Mouse (Mus musculus) brain, adult 2 months (tissue): Measurements from ENCODE around the gene Nkain4.

ENCODE experiments used
- DNase-seq: peaks from one replicate; pipeline ENCODE4 v3.0.0; 2011; ENCODE audit warnings: low read depth, low spot score

Nkain4 gene

DNA sequence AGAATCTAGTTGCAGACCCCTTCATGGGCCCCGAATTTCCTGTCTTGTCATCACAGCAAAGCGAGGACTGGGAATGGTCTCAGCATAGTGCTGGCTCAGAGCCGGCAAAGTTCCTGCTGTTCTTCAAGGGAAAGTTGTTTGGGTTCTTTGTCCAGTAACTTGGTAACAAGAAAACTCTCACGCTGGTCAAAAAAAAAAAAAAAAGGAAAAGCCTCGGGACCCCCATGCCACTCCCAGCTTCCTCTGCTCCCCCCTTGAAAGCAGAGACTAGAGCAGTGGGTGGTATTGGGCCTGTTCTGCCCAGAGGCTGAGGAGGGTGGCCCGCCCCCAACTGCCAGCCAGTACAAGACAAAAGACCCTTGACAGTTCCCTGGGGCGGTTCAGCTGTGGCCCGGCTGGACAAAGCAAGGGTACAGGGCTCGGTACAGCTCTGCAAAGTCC, 1.7 kb downstream of the Nkain4 start:
- no peak for DNase-seq

DNA sequence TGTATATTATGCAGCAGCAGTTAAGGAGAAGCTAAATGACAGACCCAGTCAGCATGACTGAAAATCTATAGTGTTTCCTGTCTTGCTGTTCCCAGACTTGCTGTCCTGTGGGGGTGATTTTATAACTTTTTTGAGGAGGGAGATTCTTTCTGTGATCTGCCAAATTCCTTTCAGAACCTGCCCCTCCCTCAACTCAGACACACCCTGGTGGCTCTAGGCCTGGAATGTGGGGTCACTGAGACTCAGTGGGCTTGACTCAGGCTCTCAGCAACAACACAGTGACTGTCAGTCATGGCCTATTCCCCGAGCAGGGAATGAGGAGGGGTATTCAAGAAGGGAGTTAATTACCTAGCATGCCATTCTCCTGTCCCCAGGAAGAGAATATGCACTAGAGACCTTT, 4.6 kb downstream of the Nkain4 start:
- no peak for DNase-seq

DNA sequence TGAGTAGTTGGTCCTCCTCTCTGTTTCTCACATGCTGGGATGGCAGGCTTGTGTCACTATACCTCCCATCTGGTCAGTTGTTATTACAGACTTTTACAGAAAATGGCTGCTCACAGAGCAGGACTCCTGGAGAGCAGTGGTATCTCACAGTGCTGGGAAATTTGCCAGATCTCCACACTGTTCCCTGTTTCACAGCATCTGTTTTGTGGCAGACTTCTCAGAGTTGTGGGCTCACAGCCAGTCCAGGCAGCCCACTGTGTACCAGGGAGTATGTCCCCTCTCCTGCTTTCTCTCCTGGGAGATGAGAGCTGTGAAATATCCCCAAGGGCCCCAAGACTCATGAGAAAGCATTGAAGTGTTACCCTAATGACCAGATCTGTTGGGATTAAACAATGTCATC, 12.6 kb downstream of the Nkain4 start:
- DNase-seq: peak; percentile 64

DNA sequence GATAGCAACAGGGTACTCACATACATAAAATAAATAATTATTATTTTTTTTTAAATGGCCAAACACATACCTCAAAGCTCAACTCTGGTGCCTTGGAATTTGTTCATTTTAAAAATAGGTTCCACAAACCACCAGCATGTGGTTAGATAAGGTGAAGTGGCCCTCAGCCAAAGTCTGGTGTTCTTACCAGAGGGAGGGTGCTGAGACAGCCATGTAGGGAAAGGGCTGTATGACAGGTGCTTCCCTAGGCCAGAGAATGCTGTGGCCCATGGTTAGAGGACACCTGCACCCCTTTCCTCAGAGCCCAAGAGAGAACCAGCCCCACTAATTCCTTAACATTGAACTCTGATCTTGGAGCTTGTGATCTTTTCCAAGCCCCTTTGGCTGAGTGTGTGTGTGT, 14.3 kb downstream of the Nkain4 start:
- no peak for DNase-seq

DNA sequence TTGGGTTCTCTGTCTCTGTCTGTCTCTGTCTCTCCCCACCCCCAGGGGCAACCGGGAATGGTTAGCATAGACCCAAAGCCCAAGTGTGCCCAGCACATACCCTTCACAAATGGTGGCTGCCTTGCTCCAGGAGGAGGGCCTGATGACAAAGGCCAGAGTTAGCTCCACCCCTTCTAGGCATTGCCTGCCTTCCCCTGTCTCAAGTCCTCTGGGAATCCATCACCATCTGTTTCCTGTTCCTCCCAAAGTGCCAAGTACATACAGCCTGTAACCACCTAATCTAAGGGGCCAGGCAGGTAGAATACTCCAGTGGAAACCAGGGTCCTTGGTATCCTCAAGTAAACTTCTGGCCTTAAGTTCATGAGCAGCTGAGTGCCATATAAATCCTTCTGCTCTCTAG, 22.1 kb downstream of the Nkain4 start:
- peak; percentile 18 for DNase-seq

DNA sequence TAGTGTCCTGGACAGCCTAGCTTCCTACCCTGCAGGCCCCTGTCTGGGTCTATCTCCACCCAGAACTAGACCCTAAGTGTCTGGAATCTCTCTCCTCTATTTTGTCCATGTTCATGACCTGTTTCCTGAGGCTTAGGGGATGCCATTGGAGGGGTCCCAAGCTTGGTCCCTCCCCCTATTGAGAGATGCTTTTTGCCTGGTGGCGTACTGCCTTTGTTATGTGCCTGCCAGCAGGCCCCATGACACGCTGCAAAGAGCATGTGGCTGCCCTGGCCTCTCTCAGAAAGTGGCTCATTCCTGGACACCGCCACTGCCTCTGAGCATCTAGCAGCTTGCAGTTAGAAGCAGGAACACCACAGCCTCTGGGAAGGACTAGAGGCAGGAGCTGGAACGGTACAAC, 25.8 kb downstream of the Nkain4 start, which contains the start of gene Birc7:
TSS of gene Birc7 (plus strand) at position 301 of the 400 bp plus-strand sequence.
- DNase-seq: no peak

DNA sequence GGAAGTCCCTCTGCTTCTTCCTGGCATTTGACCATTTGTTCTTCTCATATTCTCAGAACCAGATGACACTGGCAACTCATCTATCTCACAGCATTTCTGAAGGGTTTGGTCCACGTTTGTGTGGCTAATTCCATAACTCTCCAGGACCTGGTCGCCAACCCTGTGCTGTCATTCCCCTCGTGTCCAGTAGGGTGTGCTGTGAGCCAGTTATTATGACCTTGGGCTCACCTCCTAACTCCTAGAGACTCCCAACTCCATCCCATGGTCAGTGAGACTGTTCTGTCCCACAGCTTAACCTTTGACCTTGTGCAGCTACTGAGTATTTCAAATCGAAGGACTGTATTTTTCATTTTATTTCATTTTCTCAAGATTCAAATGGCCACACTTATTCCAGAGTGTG, 29.3 kb downstream of the Nkain4 start:
- DNase-seq: peak; percentile 80

DNA sequence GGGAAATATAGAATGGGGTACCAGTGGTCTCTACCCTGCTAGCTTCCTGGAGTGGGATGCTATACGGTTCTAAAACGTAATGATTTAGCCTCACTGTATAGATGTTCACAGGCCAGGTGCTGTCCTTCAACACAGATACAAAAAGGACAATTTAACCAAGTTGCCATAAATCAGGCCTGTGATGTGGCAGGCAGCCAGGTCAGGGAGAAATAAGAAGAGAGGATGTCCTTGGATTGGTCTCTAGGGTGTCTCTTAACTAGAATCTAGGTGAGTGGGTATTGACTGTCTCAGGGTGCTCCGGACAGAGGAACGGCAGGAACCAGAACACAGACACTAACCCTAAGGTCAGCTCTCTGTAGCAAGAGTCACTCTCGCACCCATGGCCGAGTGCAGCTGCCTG, 31.8 kb downstream of the Nkain4 start:
- no peak for DNase-seq

DNA sequence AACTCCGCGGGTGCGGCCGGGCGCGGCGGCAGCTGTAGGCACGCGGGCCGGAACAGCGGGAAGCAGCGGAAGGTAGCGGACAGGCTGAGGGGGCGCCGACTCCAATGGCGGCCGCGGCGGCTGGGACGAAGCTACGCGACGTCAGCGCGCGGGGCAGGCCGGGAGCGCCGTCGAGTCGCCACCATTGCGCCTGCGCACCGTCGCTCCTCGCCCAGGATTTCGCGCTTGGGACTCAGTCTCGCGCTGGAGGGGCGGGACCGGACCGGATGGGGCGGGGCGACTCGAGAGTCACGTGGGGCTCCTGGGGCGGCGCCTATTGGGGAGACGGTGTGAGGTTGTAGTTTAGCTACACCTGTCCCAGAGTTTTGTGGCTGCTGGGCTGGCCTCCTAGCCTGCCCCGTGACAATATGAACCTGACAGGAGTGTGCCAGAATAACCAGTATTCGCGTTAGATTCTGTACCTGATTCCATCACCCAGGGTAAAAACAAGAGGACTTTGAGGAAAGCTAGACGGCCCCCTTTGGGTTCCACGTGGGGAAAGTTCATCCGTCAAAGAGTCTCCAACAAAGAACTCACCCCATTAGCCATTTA, 33.6 kb downstream of the Nkain4 start, which contains the start of gene Ythdf1:
TSS of gene Ythdf1 (minus strand) at position 140 of the 591 bp plus-strand sequence.
- DNase-seq: peak; percentile 97

DNA sequence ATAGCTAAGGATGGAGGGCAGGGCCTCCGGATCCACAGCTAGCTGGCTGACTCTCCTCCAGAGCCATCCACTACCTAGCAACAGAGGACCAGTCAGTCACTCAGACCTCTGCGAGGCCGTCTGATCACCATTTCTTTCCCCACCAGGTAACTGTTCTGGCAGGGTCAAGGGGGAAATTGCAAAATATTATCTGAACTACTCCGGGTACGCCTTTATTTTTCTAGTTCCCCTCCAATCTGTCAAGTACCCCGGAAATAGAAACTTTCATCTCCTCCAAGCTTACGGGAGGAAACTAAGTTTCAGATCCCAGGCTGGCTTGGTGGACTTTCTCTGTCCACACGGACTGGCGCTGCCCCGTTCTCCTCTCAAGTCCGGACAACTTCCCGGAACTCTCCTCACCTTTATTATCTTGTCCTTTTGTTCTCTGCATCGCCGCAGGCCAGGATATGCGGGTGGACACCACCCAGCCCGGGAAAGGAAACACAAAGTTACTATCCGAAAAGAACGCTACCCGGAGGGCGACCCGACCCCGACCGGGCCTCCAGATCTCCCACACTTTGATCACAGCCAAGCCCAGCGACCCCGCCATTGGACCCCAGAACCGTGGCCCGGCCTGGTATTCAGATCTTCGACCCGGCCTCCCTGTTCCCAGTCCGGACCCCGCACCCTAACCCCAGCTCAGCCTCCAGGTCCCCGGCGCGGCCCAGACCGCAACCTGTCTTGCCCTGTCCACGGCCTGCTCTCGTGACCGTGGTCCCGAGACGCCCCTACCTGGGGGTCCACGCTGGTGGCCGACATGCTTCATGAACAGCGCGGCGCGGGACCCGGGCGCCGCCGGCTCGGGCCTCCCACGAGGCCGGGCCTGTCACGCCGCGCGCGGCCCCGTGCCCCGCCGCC, 34.3 kb downstream of the Nkain4 start:
- no peak for DNase-seq

DNA sequence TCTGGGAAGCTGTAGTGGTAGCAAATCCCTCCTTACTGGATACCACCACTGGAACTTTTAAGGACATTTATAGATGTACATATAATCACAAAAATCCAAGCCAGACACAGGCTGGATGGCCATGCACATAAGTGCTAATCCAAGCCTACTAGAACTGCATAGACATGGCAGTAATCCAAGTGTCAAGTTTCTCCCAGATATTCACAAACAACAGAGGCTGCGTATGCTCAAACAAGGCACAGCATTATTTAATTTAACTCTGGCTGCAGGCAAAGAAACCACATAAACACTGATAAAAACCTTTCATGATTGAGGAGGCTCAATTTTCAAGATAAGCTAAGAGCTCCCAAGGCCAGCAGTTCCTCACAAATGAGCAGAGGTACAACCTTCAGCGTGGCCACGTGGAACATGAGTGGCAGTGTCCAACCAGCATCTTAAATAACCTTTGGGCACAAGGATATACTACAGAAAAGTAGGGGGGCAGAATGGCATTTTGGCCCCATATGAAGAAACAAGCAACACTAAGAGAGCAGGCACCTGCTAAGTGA, 38.5 kb downstream of the Nkain4 start:
- no peak for DNase-seq

DNA sequence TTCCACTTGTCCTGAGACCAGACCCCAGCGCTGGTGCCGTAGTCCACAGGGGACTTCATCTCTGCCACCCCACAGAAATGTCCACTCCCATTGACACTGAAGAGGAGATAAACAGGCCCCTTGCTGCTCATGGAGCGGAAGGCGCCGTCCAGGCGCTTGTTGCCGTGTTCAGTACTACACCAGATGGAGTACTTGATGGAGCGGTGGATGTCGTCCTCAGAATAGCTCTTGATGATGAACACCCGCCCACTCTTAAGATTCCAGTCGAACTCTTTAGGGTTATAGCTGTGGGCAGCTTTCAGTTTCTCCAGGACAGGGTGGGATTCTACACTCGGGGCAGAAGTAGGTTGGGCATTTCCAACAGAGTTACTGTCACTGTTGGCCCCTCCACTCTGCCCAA, 43.6 kb downstream of the Nkain4 start:
- DNase-seq: peak; percentile 52

DNA sequence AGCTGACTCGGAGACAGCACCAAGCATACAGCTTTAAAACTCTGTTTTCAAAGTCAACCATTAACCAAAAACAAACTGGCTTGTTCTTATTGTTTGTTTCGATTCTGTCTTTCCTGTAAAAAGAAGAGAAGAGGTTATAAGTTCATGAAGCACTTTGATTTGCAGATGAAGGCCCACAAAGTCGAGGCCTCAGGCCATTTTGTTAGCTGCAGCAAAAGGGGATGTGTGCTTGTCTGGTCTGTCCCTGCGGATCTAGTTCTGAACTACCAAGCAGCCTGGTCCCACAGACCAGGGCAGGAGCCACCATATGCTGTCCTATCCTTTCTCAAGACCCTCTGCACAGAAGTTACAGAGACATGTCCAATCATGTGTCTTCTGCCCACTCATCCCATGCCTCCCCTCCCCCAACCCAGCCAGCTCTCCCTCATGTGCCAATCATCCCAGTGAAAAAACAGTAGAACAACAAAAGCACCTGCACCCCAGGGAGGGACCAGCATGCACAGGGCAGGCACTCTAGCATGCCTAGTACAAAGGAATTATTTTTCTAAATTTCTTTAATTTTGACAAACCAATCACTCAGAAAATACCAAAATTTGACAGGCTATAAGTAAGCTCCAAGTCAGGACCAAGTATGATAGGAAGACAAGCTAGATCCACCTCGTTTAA, 48.8 kb downstream of the Nkain4 start:
- no peak for DNase-seq

DNA sequence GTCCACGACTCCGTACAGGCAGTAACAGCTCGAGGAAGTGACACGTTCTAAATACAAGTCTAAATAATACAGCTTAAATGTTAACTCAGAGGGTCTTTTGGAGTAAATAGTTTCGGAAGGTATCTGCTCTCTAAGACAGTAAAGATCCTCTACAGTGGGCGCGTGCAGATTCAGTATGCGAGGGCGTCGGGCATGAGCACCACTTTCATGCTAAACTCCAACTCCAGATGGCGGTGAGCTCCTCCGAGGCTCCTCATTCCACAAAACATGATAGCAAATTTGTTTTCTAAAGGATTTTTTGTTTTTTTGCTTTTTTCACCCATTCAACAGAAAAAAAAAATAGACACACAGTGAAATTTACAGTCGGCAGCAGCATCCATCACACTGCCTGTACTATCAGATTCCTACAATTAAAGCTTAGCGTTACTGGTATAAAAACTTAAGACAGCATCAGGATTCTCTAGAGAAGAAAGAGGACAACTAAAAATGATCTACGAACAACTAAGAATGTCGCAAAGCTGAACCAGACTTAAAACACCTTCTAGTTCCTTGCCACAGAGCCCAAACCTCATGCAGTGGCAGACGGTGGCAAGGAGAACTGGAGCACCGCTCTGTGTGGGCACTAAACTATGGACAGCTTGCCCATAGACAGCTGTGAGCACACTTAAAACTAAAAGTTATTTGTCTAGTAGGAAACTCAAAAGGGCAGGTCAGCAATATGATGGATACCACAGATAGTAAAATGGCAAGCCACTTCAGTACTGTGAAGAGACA, 49.9 kb downstream of the Nkain4 start:
- DNase-seq: peak; percentile 72

DNA sequence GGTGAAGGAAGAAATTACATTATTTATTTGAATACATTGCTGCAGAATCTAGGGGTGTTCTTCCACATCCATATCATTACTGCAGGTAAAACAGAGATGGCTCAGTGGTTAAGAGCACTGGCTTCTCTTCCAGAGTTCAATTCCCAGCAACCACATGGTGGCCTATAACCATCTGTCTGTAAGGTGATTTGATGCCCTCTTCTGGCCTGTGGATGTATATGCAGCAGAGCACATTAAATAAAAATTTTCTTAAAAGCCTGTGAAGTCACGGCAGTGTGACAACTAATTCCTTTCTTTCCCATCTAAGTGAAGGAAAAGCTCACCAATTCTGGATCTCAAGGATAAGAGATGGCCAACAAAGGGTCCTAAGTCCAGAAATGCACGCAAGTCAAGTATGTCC, 52.4 kb downstream of the Nkain4 start:
- DNase-seq: peak; percentile 86

DNA sequence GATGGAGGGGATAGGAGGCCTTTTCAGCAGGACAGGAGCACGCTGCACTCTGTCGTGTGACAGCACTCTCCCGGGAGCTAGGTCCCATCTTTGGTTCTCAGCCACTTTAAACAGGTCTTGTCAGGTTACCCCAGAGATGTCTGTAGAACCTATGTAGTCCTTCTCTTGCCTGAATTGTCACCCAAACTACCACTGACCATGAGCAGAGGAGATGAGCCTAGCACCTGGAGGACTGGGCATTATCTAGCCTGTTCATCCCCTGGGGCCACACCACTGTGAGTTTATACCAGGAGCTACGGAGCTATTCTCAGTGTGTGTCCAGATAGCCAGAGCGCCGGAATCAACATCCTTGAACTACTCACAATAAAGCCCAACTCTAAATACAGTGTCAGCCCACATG, 56.6 kb downstream of the Nkain4 start:
- peak; percentile 38 for DNase-seq

DNA sequence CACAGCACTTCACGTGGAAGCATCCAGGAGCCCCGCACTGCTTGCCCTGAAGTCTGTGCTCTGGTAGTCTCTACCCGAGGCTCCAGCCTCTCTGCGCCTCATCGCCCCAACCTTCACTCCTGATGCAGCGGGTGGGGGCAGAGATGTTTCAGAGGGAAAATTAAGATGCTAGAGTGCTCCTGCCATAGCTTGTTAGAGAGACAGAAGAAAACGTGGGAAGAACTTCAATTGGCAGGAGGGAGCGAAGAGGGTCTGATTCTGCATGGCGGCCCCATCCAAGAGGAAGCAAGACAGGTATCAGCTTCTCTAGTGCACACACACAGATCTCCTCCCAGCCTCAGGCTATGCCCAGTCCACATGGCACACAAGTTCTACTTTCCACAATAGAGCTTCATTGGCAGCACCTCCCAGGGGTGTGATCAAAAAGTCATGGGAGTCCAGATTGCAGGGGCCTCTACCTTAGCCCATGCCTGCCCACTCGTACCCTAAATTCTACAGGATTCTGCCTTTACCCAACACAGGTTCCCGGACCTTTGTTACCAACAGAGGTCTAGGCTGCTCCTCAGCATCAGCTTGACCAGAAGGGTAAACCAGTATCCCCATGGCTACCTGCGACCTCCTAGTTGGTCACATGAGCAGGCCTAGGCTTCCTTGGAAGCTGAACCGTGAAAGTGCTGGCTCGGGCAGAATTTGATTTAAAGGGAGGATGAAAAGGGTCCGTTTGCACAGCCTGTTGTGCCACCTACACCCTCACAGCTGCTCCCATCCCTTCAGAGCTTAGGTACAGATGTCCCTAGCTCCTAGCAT, 57.5 kb downstream of the Nkain4 start:
- DNase-seq: peak; percentile 67

DNA sequence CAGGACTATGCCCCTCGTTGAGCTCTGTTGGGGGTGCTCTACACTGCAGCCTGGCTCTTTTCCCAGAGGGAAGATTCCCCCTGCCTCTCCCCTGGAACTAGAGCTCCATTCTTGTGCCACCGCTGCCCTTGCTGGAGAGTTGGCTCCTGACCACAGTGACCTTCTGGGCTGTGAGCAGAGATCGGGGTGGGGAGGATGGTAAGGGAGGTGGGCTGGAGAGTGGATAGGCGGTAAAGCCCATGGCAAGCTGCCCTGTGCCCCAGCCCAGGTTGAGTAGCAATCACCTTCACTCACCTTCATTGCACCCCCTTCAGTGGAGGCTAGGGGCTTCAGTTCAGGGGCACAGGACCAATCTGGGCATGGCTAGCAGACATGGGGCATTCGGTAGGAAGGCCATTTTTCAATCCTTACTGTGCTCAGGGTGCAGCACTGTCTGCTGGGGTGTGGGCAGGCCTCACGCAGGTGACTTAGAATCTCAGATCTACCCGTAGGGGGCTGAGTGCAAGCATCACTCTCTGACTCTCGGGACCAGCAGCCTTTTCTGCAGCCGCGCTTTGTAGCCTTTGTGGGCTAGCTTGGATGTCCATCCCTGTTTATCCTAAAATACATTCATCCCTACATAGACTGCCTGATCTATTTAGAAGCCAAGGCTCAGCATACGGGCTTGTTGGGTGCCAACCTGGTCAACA, 58.5 kb downstream of the Nkain4 start:
- DNase-seq: peak; percentile 64

DNA sequence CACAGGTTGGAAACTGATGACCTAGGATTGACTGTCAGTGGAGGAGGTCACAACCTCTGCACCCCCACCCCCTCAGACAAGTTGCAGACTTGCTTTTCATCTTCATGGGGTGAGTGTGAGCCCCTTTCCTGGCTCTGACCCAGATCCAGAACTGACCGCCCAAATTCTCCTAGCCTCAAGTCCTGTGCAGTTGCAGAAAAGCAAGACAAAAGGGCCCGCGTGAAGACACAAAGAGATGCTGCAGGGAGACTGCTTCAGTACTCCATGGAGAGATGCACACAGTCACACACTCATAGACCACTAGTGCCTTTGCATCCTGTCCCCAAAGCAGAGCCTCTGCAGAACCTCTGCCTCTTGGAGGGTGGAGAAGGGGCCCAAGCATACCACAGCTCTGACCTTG, 59.2 kb downstream of the Nkain4 start:
- peak; percentile 52 for DNase-seq

DNA sequence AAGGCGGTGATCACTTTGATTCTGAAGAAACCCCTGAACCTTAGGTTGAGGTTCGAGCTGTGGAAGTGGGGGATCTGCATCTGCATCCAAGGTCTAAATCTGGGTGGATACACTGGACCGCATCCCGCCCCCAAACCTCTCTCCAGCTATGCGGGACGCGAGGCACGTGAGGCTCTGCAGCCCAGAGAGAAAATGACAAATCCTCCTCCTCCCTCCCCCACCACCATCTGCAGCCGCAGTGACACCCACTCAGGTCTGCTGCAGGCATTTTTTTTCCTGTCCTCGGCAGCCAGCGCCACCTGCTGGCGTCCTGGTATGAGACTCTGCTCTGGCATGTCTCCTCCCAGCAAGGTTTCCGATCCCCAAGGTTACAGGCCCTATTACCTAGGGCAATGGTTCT, 59.8 kb downstream of the Nkain4 start:
- DNase-seq: peak; percentile 99
